Mouse (Mus musculus) forebrain, embryonic 10.5 days (tissue): ENCODE results near the gene Hist4h4. TPM values are rescaled to one million over a fixed set of nuclear protein-coding genes. Genes with fewer than 3 reads are reported as not detected.
"Not testable (repeated sequence)": the region's sequence is repeated elsewhere in the genome, so short reads cannot be mapped to it uniquely, and the experiment has no call there.

Experiments
- DNase-seq: peaks from one replicate; pipeline ENCODE4 v3.0.0-alpha.2; 2017; ENCODE audit warnings: low spot score; ENCODE audit errors: extremely low spot score
- H3K27ac ChIP-seq: fragments of 300-500 bp; sonication (generic); 2 replicates; pipeline ENCODE4 v1.5.1; 2016; ENCODE audit warnings: mild to moderate bottlenecking
- H3K27me3 ChIP-seq: fragments of 300-500 bp; sonication (generic); 2 replicates; pipeline ENCODE4 v1.6.1; 2016; ENCODE audit warnings: mild to moderate bottlenecking; ENCODE audit not compliant: poor library complexity, severe bottlenecking
- H3K36me3 ChIP-seq: fragments of 300-500 bp; sonication (generic); replicated peaks from 2 replicates; pipeline ENCODE4 v1.6.1; 2016; ENCODE audit warnings: mild to moderate bottlenecking, moderate library complexity
- H3K4me1 ChIP-seq: fragments of 300-500 bp; sonication (generic); 2 replicates; pipeline ENCODE4 v1.6.1; 2016
- H3K4me3 ChIP-seq: fragments of 300-500 bp; sonication (generic); 2 replicates; pipeline ENCODE4 v1.5.1; 2016; ENCODE audit warnings: mild to moderate bottlenecking, moderate library complexity
- H3K9me3 ChIP-seq: fragments of 300-500 bp; sonication (generic); 2 replicates; pipeline ENCODE4 v1.6.1; 2016; ENCODE audit warnings: mild to moderate bottlenecking, moderate library complexity
- WGBS: fragments of 180-500 bp; shearing (Covaris S2); methylation state at CpG from one replicate; pipeline ENCODE4 v1.1.7; 2016; 5-methylcytosine and 5-hydroxymethylcytosine counted together
- polyA plus RNA-seq: library from polyadenylated mRNA; unstranded; fragments of >200 nt; fragmentation: Nextera tagmentation; extraction: Ambion mirVana; gene quantifications from 2 replicates; pipeline ENCODE4 v1.2.1, GENCODE M21; 2016

Gene Hist4h4
- polyA plus RNA-seq, 1 experiment from 2014 or later = 0.38 TPM

- 43% methylated on average over 14 of the region's 14 CpGs for WGBS
- peak overlapping the region; percentile 87 for H3K4me3 ChIP-seq
- no peak for DNase-seq
- H3K36me3 ChIP-seq = peaks cover 42% of the 10 kb centered on the region
- H3K27me3 ChIP-seq = no peaks in the 10 kb centered on the region
- H3K9me3 ChIP-seq = no peaks in the 10 kb centered on the region
- H3K27ac ChIP-seq = peak overlapping the region; percentile 88; the same call in 1 of the 2 replicates
- peaks cover 32% of the 10 kb centered on the region for H3K4me1 ChIP-seq
These were observed 4.9 kb upstream of the Hist4h4 start for GRCm38 (mm10) chr6:136809077-136809476.

GRCm38 (mm10) chr6:136808631-136809046 is 4.4 kb upstream of the Hist4h4 start:
- peak overlapping the region; percentile 88 for H3K27ac ChIP-seq
- H3K27me3 ChIP-seq = no peaks in the 10 kb centered on the region
- under 1% methylated on average over 28 of the region's 28 CpGs for WGBS
- DNase-seq = peak; percentile 32
- H3K4me1 ChIP-seq = peaks cover 33% of the 10 kb centered on the region
- H3K4me3 ChIP-seq = peak overlapping the region; percentile 87
- H3K36me3 ChIP-seq = peaks cover 38% of the 10 kb centered on the region
- H3K9me3 ChIP-seq = no peaks in the 10 kb centered on the region

GRCm38 (mm10) chr6:136808014-136808417 is 3.8 kb upstream of the Hist4h4 start, which contains the start of gene H2afj:
TSS of gene H2afj (plus strand) at chr6:136808244.
- DNase-seq = peak; percentile 96
- under 1% methylated on average over 34 of the region's 34 CpGs for WGBS
- Histone ChIP-seq H3K4me3 (peak within 1 kb of the TSS; percentile 87), H3K27ac (peak within 1 kb of the TSS; percentile 88), H3K9me3 (no peaks in the 10 kb centered on the region), H3K27me3 (no peaks in the 10 kb centered on the region), H3K36me3 (peaks cover 32% of the 10 kb centered on the region), H3K4me1 (peaks cover 39% of the 10 kb centered on the region)

GRCm38 (mm10) chr6:136807395-136808013 is 3.3 kb upstream of the Hist4h4 start:
- peaks cover 42% of the 10 kb centered on the region for H3K4me1 ChIP-seq
- peak overlapping the region; percentile 88 for H3K27ac ChIP-seq
- H3K36me3 ChIP-seq = peaks cover 27% of the 10 kb centered on the region
- H3K4me3 ChIP-seq = peak overlapping the region; percentile 87
- peak; percentile 32 for DNase-seq
- no peaks in the 10 kb centered on the region for H3K27me3 ChIP-seq
- H3K9me3 ChIP-seq = no peaks in the 10 kb centered on the region
- 42% methylated on average over 18 of the region's 18 CpGs for WGBS

- no peak overlapping the region for H3K4me3 ChIP-seq
- 67% methylated on average over 5 of the region's 5 CpGs for WGBS
- H3K27ac ChIP-seq = peak overlapping the region; percentile 88; the same call in 1 of the 2 replicates
- H3K9me3 ChIP-seq = no peaks in the 10 kb centered on the region
- peaks cover 20% of the 10 kb centered on the region for H3K36me3 ChIP-seq
- peaks cover 42% of the 10 kb centered on the region for H3K4me1 ChIP-seq
- no peak for DNase-seq
- no peaks in the 10 kb centered on the region for H3K27me3 ChIP-seq
These were observed 2.6 kb upstream of the Hist4h4 start for GRCm38 (mm10) chr6:136806819-136807218.

GRCm38 (mm10) chr6:136805409-136805775 is 1.2 kb upstream of the Hist4h4 start:
- H3K4me1 ChIP-seq = peaks cover 42% of the 10 kb centered on the region
- WGBS = 88% methylated on average over 1 of the region's 1 CpGs
- H3K27me3 ChIP-seq = no peaks in the 10 kb centered on the region
- peaks cover 9% of the 10 kb centered on the region for H3K36me3 ChIP-seq
- no peak overlapping the region for H3K4me3 ChIP-seq
- DNase-seq = no peak
- no peaks in the 10 kb centered on the region for H3K9me3 ChIP-seq
- no peak overlapping the region for H3K27ac ChIP-seq

GRCm38 (mm10) chr6:136804705-136805408 is 642 bp upstream of the Hist4h4 start:
- Histone ChIP-seq H3K27me3 (no peaks in the 10 kb centered on the region), H3K36me3 (peaks cover 4% of the 10 kb centered on the region; the same call in 1 of the 2 replicates), H3K27ac (peak overlapping the region; percentile 98), H3K4me1 (peaks cover 42% of the 10 kb centered on the region), H3K4me3 (peak overlapping the region; percentile 62), H3K9me3 (no peaks in the 10 kb centered on the region)
- DNase-seq = no peak
- WGBS = 38% methylated on average over 9 of the region's 9 CpGs

- no peaks in the 10 kb centered on the region for H3K36me3 ChIP-seq
- 25% methylated on average over 12 of the region's 12 CpGs for WGBS
- H3K4me1 ChIP-seq = peaks cover 27% of the 10 kb centered on the region
- DNase-seq = no peak
- no peaks in the 10 kb centered on the region for H3K27me3 ChIP-seq
- peak overlapping the region; percentile 98 for H3K27ac ChIP-seq
- H3K4me3 ChIP-seq = peak overlapping the region; percentile 62
- H3K9me3 ChIP-seq = no peaks in the 10 kb centered on the region
These were observed 999 bp downstream of the Hist4h4 start for GRCm38 (mm10) chr6:136803093-136803738.

- H3K9me3 ChIP-seq = no peaks in the 10 kb centered on the region
- no peaks in the 10 kb centered on the region for H3K27me3 ChIP-seq
- H3K4me3 ChIP-seq = no peak overlapping the region
- 92% methylated on average over 6 of the region's 6 CpGs for WGBS
- DNase-seq = no peak
- no peak overlapping the region for H3K27ac ChIP-seq
- peaks cover 16% of the 10 kb centered on the region for H3K4me1 ChIP-seq
- no peaks in the 10 kb centered on the region for H3K36me3 ChIP-seq
These were observed 2.9 kb downstream of the Hist4h4 start for GRCm38 (mm10) chr6:136801274-136801673.

GRCm38 (mm10) chr6:136800710-136801109 is 3.5 kb downstream of the Hist4h4 start:
- Histone ChIP-seq H3K27me3 (peaks cover 4% of the 10 kb centered on the region; the same call in 1 of the 2 replicates), H3K9me3 (no peaks in the 10 kb centered on the region), H3K4me1 (peaks cover 16% of the 10 kb centered on the region), H3K36me3 (no peaks in the 10 kb centered on the region), H3K4me3 (no peak overlapping the region), H3K27ac (no peak overlapping the region)
- DNase-seq = no peak
- 90% methylated on average over 8 of the region's 8 CpGs for WGBS

- 80% methylated on average over 3 of the region's 3 CpGs for WGBS
These were observed 6.1 kb downstream of the Hist4h4 start for GRCm38 (mm10) chr6:136797874-136798693.

GRCm38 (mm10) chr6:136795850-136796249 is 8.4 kb downstream of the Hist4h4 start:
- Histone ChIP-seq H3K36me3 (no peaks in the 10 kb centered on the region), H3K27me3 (peaks cover 29% of the 10 kb centered on the region), H3K4me3 (no peak overlapping the region), H3K27ac (no peak overlapping the region), H3K9me3 (no peaks in the 10 kb centered on the region), H3K4me1 (peaks cover 17% of the 10 kb centered on the region)
- 61% methylated on average over 6 of the region's 6 CpGs for WGBS
- no peak for DNase-seq

More at GRCm38 (mm10) chr6:136797874-136798693, 6.1 kb downstream of the Hist4h4 start:
- not testable (repeated sequence) for H3K9me3 ChIP-seq, DNase-seq, H3K27ac ChIP-seq, H3K4me3 ChIP-seq, H3K36me3 ChIP-seq
- Histone ChIP-seq H3K4me1 (peaks cover 18% of the 10 kb centered on the region), H3K27me3 (peaks cover 17% of the 10 kb centered on the region)
